Mouse (Mus musculus) brain, adult 10 weeks (tissue): ENCODE results near the gene Inpp5d. TPM values are rescaled to one million over a fixed set of nuclear protein-coding genes. Genes with fewer than 3 reads are reported as not detected.

ENCODE experiments used
- polyA plus RNA-seq: library from polyadenylated mRNA; stranded (reverse); fragments of 350-450 nt; fragmentation: Illumina TruSeq; extraction: RNeasy Lipid Tissue Mini Kit (QIAGEN cat#74804); gene quantifications from one replicate; pipeline ENCODE4 v1.2.3, GENCODE M21; 2015; ENCODE audit warnings: low read depth, low replicate concordance

The Inpp5d gene
- polyA plus RNA-seq: 10.7 TPM

GRCm38 (mm10) chr1:87620211-87620668 is at the start of gene Inpp5d:
Gene Inpp5d, plus strand, starts transcription at chr1:87620312.

GRCm38 (mm10) chr1:87573800-87574215 is 46.3 kb upstream of the Inpp5d start, which contains the start of gene Ngef:
Gene Ngef, minus strand, starts transcription at chr1:87573870.

GRCm38 (mm10) chr1:87755641-87756470 is 135.7 kb downstream of the Inpp5d start, which contains the start of gene Atg16l1:
Gene Atg16l1, plus strand, starts transcription at chr1:87755870.

Other genes starting within 250 kb of the Inpp5d start
- 12.1 TPM for gene Kcnj13, start 225.6 kb upstream of the Inpp5d start, polyA plus RNA-seq
- 1.4 TPM for gene Snorc, start 150.0 kb upstream of the Inpp5d start, polyA plus RNA-seq
- gene Neu2, start 110.4 kb upstream of the Inpp5d start, polyA plus RNA-seq: 8.6 TPM
- 255 TPM for gene Ngef, start 46.4 kb upstream of the Inpp5d start, polyA plus RNA-seq
- gene Atg16l1, start 135.6 kb downstream of the Inpp5d start, polyA plus RNA-seq: 55.9 TPM
- 3.3 TPM for gene Sag, start 183.4 kb downstream of the Inpp5d start, polyA plus RNA-seq
- 47.6 TPM for gene Dgkd, start 233.0 kb downstream of the Inpp5d start, polyA plus RNA-seq